Mouse (Mus musculus) forebrain, postnatal 0 days (tissue): ENCODE data around the gene Psd. TPM values are rescaled to one million over a fixed set of nuclear protein-coding genes. Genes with fewer than 3 reads are reported as not detected.

ENCODE experiments used
- ATAC-seq: fragments of 200-750 bp; cut with Nextera tagmentation; 2 replicates; pipeline ENCODE4 v1.8.0; 2017; ENCODE audit warnings: mild to moderate bottlenecking, moderate library complexity
- DNase-seq: peaks from one replicate; pipeline ENCODE4 v3.0.0-alpha.2; 2015
- H3K27ac ChIP-seq: fragments of 300-500 bp; sonication (generic); 2 replicates; pipeline ENCODE4 v1.5.1; 2014; ENCODE audit warnings: low read depth, mild to moderate bottlenecking, antibody characterized with exemption, low read length, moderate library complexity, mixed read lengths
- H3K27me3 ChIP-seq: fragments of 300-500 bp; sonication (generic); 2 replicates; pipeline ENCODE4 v1.6.1; 2014; ENCODE audit warnings: mild to moderate bottlenecking, low read length, mixed read lengths; ENCODE audit not compliant: insufficient read depth
- H3K36me3 ChIP-seq: fragments of 300-500 bp; sonication (generic); 2 replicates; pipeline ENCODE4 v1.6.1; 2014; ENCODE audit warnings: mild to moderate bottlenecking, moderate library complexity; ENCODE audit not compliant: insufficient read depth
- H3K4me1 ChIP-seq: fragments of 300-500 bp; sonication (generic); 2 replicates; pipeline ENCODE4 v1.6.1; 2014; ENCODE audit warnings: antibody characterized with exemption; ENCODE audit not compliant: insufficient read depth
- H3K4me2 ChIP-seq: fragments of 300-500 bp; sonication (generic); 2 replicates; pipeline ENCODE4 v1.6.1; 2014; ENCODE audit warnings: low read depth, mild to moderate bottlenecking, moderate library complexity
- H3K4me3 ChIP-seq: fragments of 300-500 bp; sonication (generic); 2 replicates; pipeline ENCODE4 v1.5.1; 2014; ENCODE audit warnings: low read depth, low read length, mixed read lengths
- H3K9ac ChIP-seq: fragments of 300-500 bp; sonication (generic); 2 replicates; pipeline ENCODE4 v1.6.1; 2014; ENCODE audit warnings: mild to moderate bottlenecking
- H3K9me3 ChIP-seq: fragments of 300-500 bp; sonication (generic); 2 replicates; pipeline ENCODE4 v1.6.1; 2016; ENCODE audit warnings: low read length
- CTCF ChIP-seq: sonication (generic); IDR thresholded peaks from 2 replicates; pipeline ENCODE4 v1.5.1; 2016; ENCODE audit warnings: antibody characterized with exemption, control low read depth, low read depth
- WGBS: fragments of 180-500 bp; shearing (Covaris S2); extraction: QIAGEN DNeasy Blood & Tissue Kit; methylation state at CpG from one replicate; pipeline ENCODE4 v1.1.7; 2014; 5-methylcytosine and 5-hydroxymethylcytosine counted together
- polyA plus RNA-seq: library from polyadenylated mRNA; unstranded; fragments of >200 nt; fragmentation: Nextera tagmentation; extraction: Ambion mirVana; gene quantifications from 2 replicates; pipeline ENCODE4 v1.2.1, GENCODE M21; 2015
- total RNA-seq: library from RNA; depleted of rRNA; stranded (reverse); fragments of >200 nt; gene quantifications from 2 replicates; pipeline ENCODE4 v1.2.3, GENCODE M21; 2014

Psd gene
- total and polyA plus RNA-seq, 2 experiments from 2014 or later: 178 to 395 TPM

DNA sequence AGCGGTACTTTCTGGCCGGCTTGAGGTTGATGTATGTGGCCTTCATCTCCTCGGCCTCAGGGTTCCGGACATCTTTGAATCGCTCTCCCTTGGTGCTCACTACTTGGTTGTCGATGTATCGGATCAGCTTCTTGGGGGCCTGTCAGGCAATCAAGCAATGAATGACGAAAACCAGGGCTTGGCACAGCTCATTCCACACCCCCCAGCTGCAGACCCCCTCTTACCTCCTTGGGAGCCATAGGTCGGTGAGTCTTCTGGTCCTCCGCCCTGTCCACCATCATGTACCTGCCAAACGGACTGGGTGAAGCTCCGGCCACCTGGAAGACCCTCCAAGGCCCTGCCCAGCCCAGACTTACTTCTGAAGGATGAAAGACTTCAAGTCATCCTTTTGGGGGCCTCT lies 3.7 kb upstream of the Psd start:
- ATAC-seq: no peak
- TF ChIP-seq CTCF: no peak
- Histone ChIP-seq H3K27ac (no peak overlapping the region), H3K4me1 (peaks cover 3% of the 10 kb centered on the region; the same call in 1 of the 2 replicates), H3K4me3 (no peak overlapping the region), H3K27me3 (no peaks in the 10 kb centered on the region), H3K9me3 (no peaks in the 10 kb centered on the region), H3K9ac (no peak overlapping the region), H3K4me2 (no peak overlapping the region), H3K36me3 (peaks cover 25% of the 10 kb centered on the region)
- 94% methylated on average over 12 of the region's 12 CpGs for WGBS
- no peak for DNase-seq

- peak; percentile 85 for TF ChIP-seq CTCF
- H3K27ac ChIP-seq: no peak overlapping the region
- H3K9me3 ChIP-seq: no peaks in the 10 kb centered on the region
- WGBS: 5% methylated on average over 16 of the region's 16 CpGs
- no peak overlapping the region for H3K4me3 ChIP-seq
- peaks cover 25% of the 10 kb centered on the region for H3K36me3 ChIP-seq
- H3K4me1 ChIP-seq: peaks cover 3% of the 10 kb centered on the region; the same call in 1 of the 2 replicates
- H3K27me3 ChIP-seq: no peaks in the 10 kb centered on the region
- ATAC-seq (no peak), DNase-seq (peak; percentile 73)
- H3K4me2 ChIP-seq: peak overlapping the region; percentile 19
- H3K9ac ChIP-seq: no peak overlapping the region
Observed at GRCm38 (mm10) chr19:46329951-46330350, 3.0 kb upstream of the Psd start.

DNA sequence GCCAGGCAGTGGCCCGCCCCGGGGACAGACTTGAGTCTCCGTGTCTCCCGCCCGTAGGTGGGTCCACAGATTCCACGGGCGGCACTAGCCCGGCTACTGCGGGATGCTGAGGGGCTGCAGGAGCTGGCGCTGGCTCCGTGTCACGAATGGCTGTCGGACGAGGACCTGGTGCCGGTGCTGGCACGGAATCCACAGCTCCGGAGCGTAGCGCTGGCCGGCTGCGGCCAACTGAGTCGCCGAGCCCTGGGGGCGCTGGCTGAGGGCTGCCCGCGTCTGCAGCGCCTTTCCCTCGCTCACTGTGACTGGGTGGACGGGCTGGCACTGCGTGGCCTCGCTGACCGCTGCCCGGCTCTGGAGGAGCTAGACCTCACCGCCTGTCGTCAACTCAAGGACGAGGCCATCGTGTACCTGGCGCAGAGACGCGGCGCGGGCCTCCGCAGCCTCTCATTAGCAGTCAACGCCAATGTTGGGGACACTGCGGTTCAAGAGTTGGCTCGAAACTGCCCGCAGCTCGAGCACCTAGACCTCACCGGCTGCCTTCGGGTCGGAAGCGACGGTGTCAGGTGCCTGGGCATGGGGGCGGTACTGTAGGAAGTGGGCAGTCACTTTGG lies 2.2 kb upstream of the Psd start:
- Histone ChIP-seq H3K9me3 (no peaks in the 10 kb centered on the region), H3K4me2 (peak overlapping the region; percentile 95), H3K27ac (peak overlapping the region; percentile 97), H3K9ac (peak overlapping the region; percentile 74), H3K27me3 (no peaks in the 10 kb centered on the region), H3K4me3 (peak overlapping the region; percentile 69), H3K36me3 (peaks cover 25% of the 10 kb centered on the region), H3K4me1 (peaks cover 6% of the 10 kb centered on the region)
- ATAC-seq (no peak; the same call in 1 of the 2 replicates), DNase-seq (no peak)
- no peak for TF ChIP-seq CTCF
- WGBS: 2% methylated on average over 54 of the region's 54 CpGs

GRCm38 (mm10) chr19:46328081-46329030 lies 1.4 kb upstream of the Psd start, which contains the start of gene Fbxl15:
TSS of gene Fbxl15 (plus strand) at chr19:46328184.
- Histone ChIP-seq H3K4me3 (peak within 1 kb of the TSS; percentile 69), H3K36me3 (peaks cover 30% of the 10 kb centered on the region), H3K4me2 (peak within 1 kb of the TSS; percentile 95), H3K9ac (peak within 1 kb of the TSS; percentile 74), H3K9me3 (no peaks in the 10 kb centered on the region), H3K4me1 (peaks cover 7% of the 10 kb centered on the region), H3K27ac (peak within 1 kb of the TSS; percentile 97), H3K27me3 (no peaks in the 10 kb centered on the region)
- DNase-seq (peak; percentile 98), ATAC-seq (peak; percentile 91)
- TF ChIP-seq CTCF: no peak
- WGBS: under 1% methylated on average over 79 of the region's 81 CpGs

DNA sequence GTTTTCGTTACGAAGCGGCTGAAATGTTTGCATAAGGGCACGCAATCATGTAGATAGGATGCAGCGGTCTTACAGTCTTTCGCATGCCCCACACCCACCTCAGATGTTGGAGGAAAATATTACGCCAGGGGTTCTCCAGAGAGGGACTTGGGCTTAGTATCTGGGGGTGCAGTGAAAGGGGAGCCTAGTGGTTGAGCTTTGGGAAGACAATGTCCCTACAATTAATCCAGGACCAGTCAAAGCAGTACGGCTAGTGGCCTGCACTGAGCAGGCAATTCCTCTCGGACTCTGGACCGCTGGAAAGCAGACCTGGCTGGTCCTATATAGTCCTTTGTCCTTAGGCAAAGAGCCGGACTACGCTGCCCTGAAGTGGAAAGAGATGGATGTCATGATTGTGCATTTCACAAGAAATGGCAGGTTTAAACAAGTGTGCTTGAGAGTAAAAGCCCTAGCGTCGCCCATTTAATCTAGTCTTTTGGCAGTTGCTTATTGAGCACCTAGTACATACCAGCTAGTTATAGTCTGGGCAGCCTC lies 642 bp upstream of the Psd start:
- 29% methylated on average over 14 of the region's 14 CpGs for whole genome bisulfite sequencing
- DNase-seq (no peak), ATAC-seq (no peak)
- Histone ChIP-seq H3K27me3 (no peaks in the 10 kb centered on the region), H3K4me2 (peak overlapping the region; percentile 95), H3K36me3 (peaks cover 34% of the 10 kb centered on the region), H3K27ac (peak overlapping the region; percentile 97), H3K4me3 (peak overlapping the region; percentile 69), H3K9me3 (no peaks in the 10 kb centered on the region), H3K4me1 (peaks cover 7% of the 10 kb centered on the region), H3K9ac (peak overlapping the region; percentile 74)
- no peak for TF ChIP-seq CTCF

DNA sequence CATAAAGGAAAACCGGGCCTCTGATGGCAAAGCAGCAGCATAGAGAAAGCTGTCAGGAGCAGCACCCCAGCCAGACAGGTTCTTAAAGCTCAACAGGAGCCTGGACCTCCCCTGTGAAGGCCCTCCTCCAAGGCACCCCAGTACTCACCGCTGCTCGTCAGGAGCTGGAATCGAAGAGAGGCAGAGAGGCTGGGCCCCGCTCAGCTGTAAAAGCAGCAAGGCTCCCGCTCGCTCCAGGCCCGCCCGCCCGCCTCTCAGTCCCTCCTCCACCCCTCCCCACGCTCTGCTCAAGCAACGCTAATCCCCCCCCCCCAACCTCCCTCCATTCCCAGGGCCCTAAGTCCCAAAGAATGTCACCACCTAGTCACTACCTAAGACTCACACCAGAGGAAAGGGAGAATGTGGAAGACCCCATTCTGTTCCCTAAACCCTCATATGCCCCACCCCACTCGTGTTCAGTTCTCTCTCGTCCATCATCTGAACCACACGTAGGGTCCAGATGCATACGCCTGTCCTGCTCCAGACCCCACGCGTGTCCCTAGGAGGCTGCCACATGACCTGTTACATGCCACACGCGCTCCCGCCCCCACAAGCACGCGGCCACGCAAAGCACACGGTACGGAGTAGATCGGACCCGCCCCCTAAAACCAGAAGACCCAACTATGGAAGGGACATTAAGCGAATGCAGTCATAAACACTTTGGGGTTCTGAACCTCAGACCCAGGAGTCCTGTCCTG lies 769 bp downstream of the Psd start:
- no peak for ATAC-seq
- no peak for TF ChIP-seq CTCF
- peaks cover 19% of the 10 kb centered on the region for H3K4me1 ChIP-seq

More for the DNA sequence above, 769 bp downstream of the Psd start:
- Histone ChIP-seq H3K9me3 (no peaks in the 10 kb centered on the region), H3K4me2 (peak overlapping the region; percentile 95), H3K9ac (peak overlapping the region; percentile 74), H3K27ac (peak overlapping the region; percentile 97), H3K36me3 (peaks cover 21% of the 10 kb centered on the region), H3K4me3 (peak overlapping the region; percentile 69), H3K27me3 (no peaks in the 10 kb centered on the region)
- DNase-seq: peak; percentile 67
- 5% methylated on average over 29 of the region's 29 CpGs for WGBS
